Mouse (Mus musculus) olfactory bulb, adult 2 months (tissue): ENCODE measurements around the gene Sycp2l.

Source experiments
- CTCF ChIP-seq: fragments of 200-500 bp; IDR thresholded peaks from 2 replicates; pipeline ENCODE4 v1.5.1; 2012; ENCODE audit warnings: low read depth, mild to moderate bottlenecking, low read length, moderate library complexity; ENCODE audit not compliant: insufficient read depth
- POLR2A ChIP-seq: fragments of 200-500 bp; IDR thresholded peaks from 2 replicates; pipeline ENCODE4 v1.6.1; 2012; ENCODE audit warnings: mild to moderate bottlenecking, low read depth, low read length, moderate library complexity; ENCODE audit not compliant: insufficient read depth

DNA sequence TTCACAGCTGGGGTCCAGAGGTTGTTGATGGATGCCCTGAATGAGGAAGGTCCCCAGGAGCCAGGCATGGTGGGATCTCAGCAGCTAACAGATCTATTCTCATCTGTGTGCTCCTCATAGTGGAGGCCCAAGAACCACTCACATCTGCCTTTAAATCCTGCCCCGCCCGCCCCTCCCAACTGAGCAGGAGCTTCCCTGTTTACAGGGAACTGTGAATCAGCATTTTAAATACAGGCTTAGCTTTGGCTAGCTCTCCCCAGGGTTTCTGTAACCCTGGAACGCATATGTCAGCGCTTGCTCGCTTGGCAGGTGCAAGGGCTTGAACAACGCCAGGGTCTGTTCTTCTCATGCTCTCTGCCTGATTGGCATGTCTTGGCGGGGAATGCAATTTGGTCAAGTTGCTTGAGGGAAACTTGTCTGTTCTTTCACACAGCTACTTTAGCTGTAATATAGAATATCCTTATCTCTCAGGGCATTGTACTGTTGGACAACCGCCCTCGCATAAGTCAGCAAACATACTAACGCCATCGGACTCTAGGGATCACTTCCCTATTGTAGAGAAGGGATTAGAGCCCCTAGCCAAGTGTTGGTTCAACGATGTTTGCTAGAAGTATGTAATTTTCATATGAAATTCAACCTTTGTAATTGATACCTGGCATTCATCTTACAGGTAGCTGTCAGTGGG is 10.1 kb upstream of the Sycp2l start:
- no peak for TF ChIP-seq CTCF
- no peak for TF ChIP-seq POLR2A
